Mouse (Mus musculus): ENCODE measurements around the gene Olfr1228. TPM values are rescaled to one million over a fixed set of nuclear protein-coding genes. Genes with fewer than 3 reads are reported as not detected.

Olfr1228 gene
- not detected in 2 replicates for polyA plus RNA-seq (2011; ENCODE audit: insufficient read depth, insufficient read length, low read depth, missing spikeins)

DNA sequence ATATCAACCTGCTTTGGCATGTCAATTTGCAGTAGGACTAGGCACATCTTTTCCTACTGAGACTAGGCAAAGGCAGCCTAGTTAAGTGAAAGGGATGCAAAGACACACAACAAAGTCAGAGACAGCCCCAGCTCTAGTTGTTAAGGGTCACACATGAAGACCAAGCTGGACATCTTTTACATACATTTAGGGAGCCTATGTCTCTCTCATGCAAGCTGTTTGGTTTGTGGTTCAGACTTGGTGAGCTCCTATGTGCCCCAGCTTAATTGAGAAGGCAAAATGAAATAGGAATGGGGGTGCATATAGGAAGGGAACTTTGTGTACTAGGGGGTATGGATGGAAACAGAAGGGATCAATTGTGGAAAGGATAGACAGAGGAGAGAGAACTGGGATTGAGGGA is at the start of gene Olfr1228:
TSS of gene Olfr1228 (minus strand) at position 101 of the 400 bp plus-strand sequence.
- H3K4me1 ChIP-seq (ENCODE audit: control insufficient read depth, insufficient read depth, low read length) = no peaks in the 10 kb centered on the region
- H3K27ac ChIP-seq (ENCODE audit: insufficient read depth, low read length) = no peak within 1 kb of the TSS
- H3K36me3 ChIP-seq (ENCODE audit: control insufficient read depth, insufficient read depth, low read length, poor library complexity, severe bottlenecking) = no peaks in the 10 kb centered on the region
- no peak within 1 kb of the TSS for H3K4me3 ChIP-seq (ENCODE audit: low read depth, low read length)
- H3K9me3 ChIP-seq (replicated peaks; ENCODE audit: control insufficient read depth, insufficient read depth, low read length, poor library complexity, severe bottlenecking) = no peaks in the 10 kb centered on the region
- TF ChIP-seq CTCF (IDR thresholded peaks at IDR 0.05; ENCODE audit: low read depth, low read length) = no peak
- H3K9ac ChIP-seq (ENCODE audit: low read depth, poor library complexity, severe bottlenecking) = no peak within 1 kb of the TSS
- no peaks in the 10 kb centered on the region for H3K27me3 ChIP-seq (ENCODE audit: control insufficient read depth, insufficient read depth, low read length, poor library complexity, severe bottlenecking)

DNA sequence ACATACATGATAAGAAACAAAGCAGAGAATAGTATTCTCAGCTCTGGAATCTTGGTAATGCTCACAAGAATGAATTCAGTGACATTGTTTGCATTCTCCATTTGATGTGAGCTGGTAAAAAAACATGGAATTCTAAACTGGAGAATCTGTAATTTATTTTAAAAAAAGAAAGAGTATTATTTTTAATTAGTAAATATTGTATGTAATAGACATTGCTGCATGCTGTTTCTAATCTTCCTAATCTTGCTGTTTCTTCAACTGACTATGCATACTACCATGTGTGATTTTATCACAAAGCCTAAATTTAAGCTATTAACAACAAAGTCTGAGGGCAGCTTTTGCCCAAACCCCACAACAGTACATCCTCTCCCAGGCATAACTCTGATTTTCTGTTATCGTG is 43.3 kb upstream of the Olfr1228 start, which contains the start of gene Olfr1230:
TSS of gene Olfr1230 (minus strand) at position 101 of the 400 bp plus-strand sequence.
- Histone ChIP-seq H3K9me3 (replicated peaks; ENCODE audit: control insufficient read depth, insufficient read depth, low read length, poor library complexity, severe bottlenecking) (no peaks in the 10 kb centered on the region), H3K9ac (ENCODE audit: low read depth, poor library complexity, severe bottlenecking) (no peak within 1 kb of the TSS), H3K27me3 (ENCODE audit: control insufficient read depth, insufficient read depth, low read length, poor library complexity, severe bottlenecking) (no peaks in the 10 kb centered on the region), H3K4me1 (ENCODE audit: control insufficient read depth, insufficient read depth, low read length) (no peaks in the 10 kb centered on the region), H3K36me3 (ENCODE audit: control insufficient read depth, insufficient read depth, low read length, poor library complexity, severe bottlenecking) (no peaks in the 10 kb centered on the region), H3K27ac (ENCODE audit: insufficient read depth, low read length) (no peak within 1 kb of the TSS), H3K4me3 (ENCODE audit: low read depth, low read length) (no peak within 1 kb of the TSS)
- no peak for TF ChIP-seq POLR2A (IDR thresholded peaks at IDR 0.05; ENCODE audit: insufficient read depth, low read length)
- no peak for TF ChIP-seq CTCF (IDR thresholded peaks at IDR 0.05; ENCODE audit: low read depth, low read length)
- no peak for TF ChIP-seq EP300 (IDR thresholded peaks at IDR 0.05; ENCODE audit: insufficient read depth, low read depth, low read length)

- Histone ChIP-seq H3K9ac (ENCODE audit: low read depth, poor library complexity, severe bottlenecking) (no peak within 1 kb of the TSS), H3K27me3 (ENCODE audit: control insufficient read depth, insufficient read depth, low read length, poor library complexity, severe bottlenecking) (no peaks in the 10 kb centered on the region), H3K27ac (ENCODE audit: insufficient read depth, low read length) (no peak within 1 kb of the TSS), H3K4me1 (ENCODE audit: control insufficient read depth, insufficient read depth, low read length) (no peaks in the 10 kb centered on the region), H3K36me3 (ENCODE audit: control insufficient read depth, insufficient read depth, low read length, poor library complexity, severe bottlenecking) (no peaks in the 10 kb centered on the region), H3K9me3 (replicated peaks; ENCODE audit: control insufficient read depth, insufficient read depth, low read length, poor library complexity, severe bottlenecking) (no peaks in the 10 kb centered on the region), H3K4me3 (ENCODE audit: low read depth, low read length) (no peak within 1 kb of the TSS)
- TF ChIP-seq POLR2A (IDR thresholded peaks at IDR 0.05; ENCODE audit: insufficient read depth, low read length) (no peak), EP300 (IDR thresholded peaks at IDR 0.05; ENCODE audit: insufficient read depth, low read depth, low read length) (no peak), CTCF (IDR thresholded peaks at IDR 0.05; ENCODE audit: low read depth, low read length) (no peak)
Measured at GRCm38 (mm10) chr2:89287914-89288313, 34.1 kb upstream of the Olfr1228 start, which contains the start of gene Olfr1229. Olfr1229 (minus strand) TSS chr2:89288014.

GRCm38 (mm10) chr2:89199948-89200347 is 53.9 kb downstream of the Olfr1228 start, which contains the start of gene Olfr1226:
Olfr1226 (minus strand) TSS chr2:89200048.
- H3K4me3 ChIP-seq (ENCODE audit: low read depth, low read length) = no peak within 1 kb of the TSS
- no peaks in the 10 kb centered on the region for H3K9me3 ChIP-seq (replicated peaks; ENCODE audit: control insufficient read depth, insufficient read depth, low read length, poor library complexity, severe bottlenecking)
- H3K4me1 ChIP-seq (ENCODE audit: control insufficient read depth, insufficient read depth, low read length) = no peaks in the 10 kb centered on the region

More at GRCm38 (mm10) chr2:89199948-89200347, 53.9 kb downstream of the Olfr1228 start, which contains the start of gene Olfr1226:
- Histone ChIP-seq H3K27ac (ENCODE audit: insufficient read depth, low read length) (no peak within 1 kb of the TSS), H3K9ac (ENCODE audit: low read depth, poor library complexity, severe bottlenecking) (no peak within 1 kb of the TSS), H3K27me3 (ENCODE audit: control insufficient read depth, insufficient read depth, low read length, poor library complexity, severe bottlenecking) (no peaks in the 10 kb centered on the region), H3K36me3 (ENCODE audit: control insufficient read depth, insufficient read depth, low read length, poor library complexity, severe bottlenecking) (no peaks in the 10 kb centered on the region)
- no peak for TF ChIP-seq EP300 (IDR thresholded peaks at IDR 0.05; ENCODE audit: insufficient read depth, low read depth, low read length)
- no peak for TF ChIP-seq POLR2A (IDR thresholded peaks at IDR 0.05; ENCODE audit: insufficient read depth, low read length)
- no peak for TF ChIP-seq CTCF (IDR thresholded peaks at IDR 0.05; ENCODE audit: low read depth, low read length)

Other genes with a start within 250 kb of the Olfr1228 start
- not detected in 2 replicates for gene Olfr1215, start 247.1 kb downstream of the Olfr1228 start, polyA plus RNA-seq (2011; ENCODE audit: insufficient read depth, insufficient read length, low read depth, missing spikeins)
- not detected in 2 replicates for gene Olfr1216, start 235.7 kb downstream of the Olfr1228 start, polyA plus RNA-seq (2011; ENCODE audit: insufficient read depth, insufficient read length, low read depth, missing spikeins)
- not detected in 2 replicates for gene Olfr1217, start 222.0 kb downstream of the Olfr1228 start, polyA plus RNA-seq (2011; ENCODE audit: insufficient read depth, insufficient read length, low read depth, missing spikeins)
- gene Olfr1218, start 192.9 kb downstream of the Olfr1228 start, polyA plus RNA-seq (2011; ENCODE audit: insufficient read depth, insufficient read length, low read depth, missing spikeins) = not detected in 2 replicates
- not detected in 2 replicates for gene Olfr1219, start 170.5 kb downstream of the Olfr1228 start, polyA plus RNA-seq (2011; ENCODE audit: insufficient read depth, insufficient read length, low read depth, missing spikeins)
- not detected in 2 replicates for gene Olfr1220, start 147.2 kb downstream of the Olfr1228 start, polyA plus RNA-seq (2011; ENCODE audit: insufficient read depth, insufficient read length, low read depth, missing spikeins)
- not detected in 2 replicates for gene Olfr1221, start 136.8 kb downstream of the Olfr1228 start, polyA plus RNA-seq (2011; ENCODE audit: insufficient read depth, insufficient read length, low read depth, missing spikeins)
- not detected in 2 replicates for gene Olfr1222, start 121.0 kb downstream of the Olfr1228 start, polyA plus RNA-seq (2011; ENCODE audit: insufficient read depth, insufficient read length, low read depth, missing spikeins)
- not detected in 2 replicates for gene Olfr1223, start 102.5 kb downstream of the Olfr1228 start, polyA plus RNA-seq (2011; ENCODE audit: insufficient read depth, insufficient read length, low read depth, missing spikeins)
- gene Olfr1224-ps1, start 90.0 kb downstream of the Olfr1228 start, polyA plus RNA-seq (2011; ENCODE audit: insufficient read depth, insufficient read length, low read depth, missing spikeins) = not detected in 2 replicates
- not detected in 2 replicates for gene Olfr1225, start 79.4 kb downstream of the Olfr1228 start, polyA plus RNA-seq (2011; ENCODE audit: insufficient read depth, insufficient read length, low read depth, missing spikeins)
- not detected in 2 replicates for gene Olfr1226, start 54.0 kb downstream of the Olfr1228 start, polyA plus RNA-seq (2011; ENCODE audit: insufficient read depth, insufficient read length, low read depth, missing spikeins)
- not detected in 2 replicates for gene Olfr1229, start 34.0 kb upstream of the Olfr1228 start, polyA plus RNA-seq (2011; ENCODE audit: insufficient read depth, insufficient read length, low read depth, missing spikeins)
- not detected in 2 replicates for gene Olfr1230, start 43.2 kb upstream of the Olfr1228 start, polyA plus RNA-seq (2011; ENCODE audit: insufficient read depth, insufficient read length, low read depth, missing spikeins)
- not detected in 2 replicates for gene Olfr1231, start 53.0 kb upstream of the Olfr1228 start, polyA plus RNA-seq (2011; ENCODE audit: insufficient read depth, insufficient read length, low read depth, missing spikeins)
- gene Olfr1232, start 75.6 kb upstream of the Olfr1228 start, polyA plus RNA-seq (2011; ENCODE audit: insufficient read depth, insufficient read length, low read depth, missing spikeins) = not detected in 2 replicates
- gene Olfr1233, start 88.3 kb upstream of the Olfr1228 start, polyA plus RNA-seq (2011; ENCODE audit: insufficient read depth, insufficient read length, low read depth, missing spikeins) = not detected in 2 replicates
- not detected in 2 replicates for gene Olfr1234, start 110.8 kb upstream of the Olfr1228 start, polyA plus RNA-seq (2011; ENCODE audit: insufficient read depth, insufficient read length, low read depth, missing spikeins)
- not detected in 2 replicates for gene Olfr1238, start 155.6 kb upstream of the Olfr1228 start, polyA plus RNA-seq (2011; ENCODE audit: insufficient read depth, insufficient read length, low read depth, missing spikeins)
- gene Olfr1239, start 166.3 kb upstream of the Olfr1228 start, polyA plus RNA-seq (2011; ENCODE audit: insufficient read depth, insufficient read length, low read depth, missing spikeins) = not detected in 2 replicates
- gene Olfr1240, start 188.9 kb upstream of the Olfr1228 start, polyA plus RNA-seq (2011; ENCODE audit: insufficient read depth, insufficient read length, low read depth, missing spikeins) = not detected in 2 replicates
- gene Olfr1241, start 233.1 kb upstream of the Olfr1228 start, polyA plus RNA-seq (2011; ENCODE audit: insufficient read depth, insufficient read length, low read depth, missing spikeins) = not detected in 2 replicates
- not detected in 2 replicates for gene Olfr1242, start 244.3 kb upstream of the Olfr1228 start, polyA plus RNA-seq (2011; ENCODE audit: insufficient read depth, insufficient read length, low read depth, missing spikeins)

All from ES-Bruce4 (cell line).